Comparison of ENCODE assay signal across 8 mouse cellular contexts in genomic region chr10:81176466-81177271, GRCm38 (mm10). TPM values are rescaled to one million over a fixed set of nuclear protein-coding genes. Genes with fewer than 3 reads are reported as not detected.
DNase-seq lines count a peak whose midpoint lies in the region; ATAC-seq and TF ChIP-seq lines count a peak whose summit lies in the region.

TSS of gene Eef2 (plus strand) at chr10:81176631.

- ATAC-seq in kidney, embryonic 15.5 days (replicated peaks; ENCODE audit: low FRiP score) = peak; percentile 87
- peak; percentile 78 for ATAC-seq in limb, embryonic 15.5 days (ENCODE audit: insufficient number of reproducible peaks, low FRiP score, low TSS enrichment, low read depth)
- peak; percentile 77 for ATAC-seq in midbrain, postnatal 0 days (ENCODE audit: low FRiP score)

- peak; percentile 100 for TF ChIP-seq POLR2A in embryonic fibroblast, embryonic 13.5 days (IDR thresholded peaks at IDR 0.05; ENCODE audit: low read depth, low read length)

- H3K4me1 ChIP-seq in embryonic fibroblast, embryonic 13.5 days (ENCODE audit: control insufficient read depth, insufficient read depth, low read length) = peaks cover 11% of the 10 kb centered on the region
- H3K4me1 ChIP-seq in heart, embryonic 10.5 days = peaks cover 67% of the 10 kb centered on the region
- peaks cover 73% of the 10 kb centered on the region for H3K4me1 ChIP-seq in kidney, embryonic 15.5 days
- peaks cover 71% of the 10 kb centered on the region for H3K4me1 ChIP-seq in limb, embryonic 15.5 days
- no peaks in the 10 kb centered on the region for H3K4me1 ChIP-seq in midbrain, postnatal 0 days (ENCODE audit: insufficient read depth, low read length)

- TF ChIP-seq CTCF in C2C12 (IDR thresholded peaks at IDR 0.05; ENCODE audit: control insufficient read depth, insufficient read depth, insufficient read length) = no peak
- TF ChIP-seq CTCF in embryonic fibroblast, embryonic 13.5 days (IDR thresholded peaks at IDR 0.05; ENCODE audit: borderline replicate concordance, insufficient read depth, low read length) = no peak
- TF ChIP-seq CTCF in midbrain, postnatal 0 days (IDR thresholded peaks at IDR 0.05) = no peak

- H3ac ChIP-seq in C2C12 (ENCODE audit: control insufficient read depth, insufficient read length, low read depth) = peak within 1 kb of the TSS; percentile 99

- H3K36me3 ChIP-seq in C2C12 (ENCODE audit: control insufficient read depth, insufficient read depth) = peaks cover 47% of the 10 kb centered on the region
- H3K36me3 ChIP-seq in heart, embryonic 10.5 days = peaks cover 48% of the 10 kb centered on the region
- H3K36me3 ChIP-seq in kidney, embryonic 15.5 days = peaks cover 43% of the 10 kb centered on the region
- peaks cover 40% of the 10 kb centered on the region for H3K36me3 ChIP-seq in limb, embryonic 15.5 days
- peaks cover 35% of the 10 kb centered on the region for H3K36me3 ChIP-seq in midbrain, postnatal 0 days (ENCODE audit: insufficient read depth, low read length)

- peak within 1 kb of the TSS; percentile 74 for H3K27ac ChIP-seq in embryonic fibroblast, embryonic 13.5 days (ENCODE audit: insufficient read depth, low read length)
- H3K27ac ChIP-seq in heart, embryonic 10.5 days = peak within 1 kb of the TSS; percentile 99
- H3K27ac ChIP-seq in kidney, embryonic 15.5 days = peak within 1 kb of the TSS; percentile 92
- peak within 1 kb of the TSS; percentile 91 for H3K27ac ChIP-seq in limb, embryonic 15.5 days
- H3K27ac ChIP-seq in midbrain, postnatal 0 days (ENCODE audit: low read depth, low read length) = peak within 1 kb of the TSS; percentile 94

- H3K9me3 ChIP-seq in heart, embryonic 10.5 days = no peaks in the 10 kb centered on the region
- no peaks in the 10 kb centered on the region for H3K9me3 ChIP-seq in kidney, embryonic 15.5 days (replicated peaks)
- no peaks in the 10 kb centered on the region for H3K9me3 ChIP-seq in limb, embryonic 15.5 days
- H3K9me3 ChIP-seq in midbrain, postnatal 0 days (ENCODE audit: low read length) = no peaks in the 10 kb centered on the region

- under 1% methylated on average over 77 of the region's 77 CpGs for WGBS in heart, embryonic 10.5 days
- WGBS in kidney, embryonic 15.5 days = under 1% methylated on average over 77 of the region's 77 CpGs
- under 1% methylated on average over 77 of the region's 77 CpGs for WGBS in limb, embryonic 15.5 days
- WGBS in midbrain, postnatal 0 days = under 1% methylated on average over 76 of the region's 77 CpGs

- peak within 1 kb of the TSS; percentile 95 for H3K4me3 ChIP-seq in C2C12 (ENCODE audit: insufficient read depth, poor library complexity, severe bottlenecking)
- peak within 1 kb of the TSS; percentile 91 for H3K4me3 ChIP-seq in embryonic fibroblast, embryonic 13.5 days (ENCODE audit: insufficient read depth, low read length)
- peak within 1 kb of the TSS; percentile 99 for H3K4me3 ChIP-seq in heart, embryonic 10.5 days
- H3K4me3 ChIP-seq in kidney, embryonic 15.5 days (replicated peaks) = peak within 1 kb of the TSS; percentile 80
- H3K4me3 ChIP-seq in limb, embryonic 15.5 days = peak within 1 kb of the TSS; percentile 70
- H3K4me3 ChIP-seq in midbrain, postnatal 0 days (ENCODE audit: low read depth, low read length) = peak within 1 kb of the TSS; percentile 88

- H3K79me2 ChIP-seq in C2C12 (ENCODE audit: control insufficient read depth, insufficient read depth) = peaks cover 53% of the 10 kb centered on the region

- peaks cover 48% of the 10 kb centered on the region for H3K79me3 ChIP-seq in C2C12 (ENCODE audit: low read depth)

- H3K27me3 ChIP-seq in C2C12 (ENCODE audit: control insufficient read depth, insufficient read depth, insufficient read length) = no peaks in the 10 kb centered on the region
- H3K27me3 ChIP-seq in heart, embryonic 10.5 days (ENCODE audit: insufficient read depth, poor library complexity, severe bottlenecking) = no peaks in the 10 kb centered on the region
- H3K27me3 ChIP-seq in kidney, embryonic 15.5 days = no peaks in the 10 kb centered on the region
- no peaks in the 10 kb centered on the region for H3K27me3 ChIP-seq in limb, embryonic 15.5 days
- H3K27me3 ChIP-seq in midbrain, postnatal 0 days (ENCODE audit: insufficient read depth, low read length) = no peaks in the 10 kb centered on the region

- peak; percentile 99 for DNase-seq in brain, adult 2 months (ENCODE audit: low read depth, low spot score)
- DNase-seq in heart, embryonic 10.5 days (ENCODE audit: low spot score) = peak; percentile 98
- DNase-seq in midbrain, postnatal 0 days (ENCODE audit: low spot score) = peak; percentile 98
- peak; percentile 99 to 100 for DNase-seq in spleen, postnatal 10 days (ENCODE audit: low spot score in 2 of 2)

- H3K9ac ChIP-seq in kidney, embryonic 15.5 days = peak within 1 kb of the TSS; percentile 91
- peak within 1 kb of the TSS; percentile 71 for H3K9ac ChIP-seq in limb, embryonic 15.5 days
- H3K9ac ChIP-seq in midbrain, postnatal 0 days (replicated peaks; ENCODE audit: low read length, poor library complexity, severe bottlenecking) = peak within 1 kb of the TSS; percentile 94

- peak within 1 kb of the TSS; percentile 83 for H3K4me2 ChIP-seq in kidney, embryonic 15.5 days
- peak within 1 kb of the TSS; percentile 69 for H3K4me2 ChIP-seq in limb, embryonic 15.5 days
- peak within 1 kb of the TSS; percentile 60 for H3K4me2 ChIP-seq in midbrain, postnatal 0 days (ENCODE audit: low read depth, low read length, poor library complexity, severe bottlenecking)

TF ChIP-seq in C2C12, 6 proteins besides CTCF, POLR2A, EP300 and RAD21:
- TF ChIP-seq FOSL1 (IDR thresholded peaks at IDR 0.05; ENCODE audit: insufficient read depth, low read length, poor library complexity, severe bottlenecking) (no peak), MAX (IDR thresholded peaks at IDR 0.05) (peak; percentile 26), USF1 (IDR thresholded peaks at IDR 0.05; ENCODE audit: low read depth) (peak; percentile 98)
TF ChIP-seq in C2C12: peak in this region for 2.

RNA-seq across cellular contexts. Expression of gene Eef2, which starts in this region (rescaled TPM):
- 2,537 TPM for polyA plus RNA-seq in C2C12 (2012; fragmentation: generic; extraction: Trizol)
- 1,643 and 1,827 TPM in 2 replicates for polyA plus RNA-seq in embryonic fibroblast, embryonic 13.5 days (2011; ENCODE audit: insufficient read length, low read depth, missing spikeins)
- 447 and 460 TPM in 2 replicates for polyA plus RNA-seq in heart, embryonic 10.5 days (2016; fragmentation: Nextera tagmentation; extraction: Ambion mirVana)
- 563 and 597 TPM in 2 replicates for polyA plus RNA-seq in kidney, embryonic 15.5 days (2015; fragmentation: Nextera tagmentation; extraction: Ambion mirVana)
- polyA plus RNA-seq in limb, embryonic 15.5 days (2015; fragmentation: Nextera tagmentation; extraction: Ambion mirVana) = 564 and 615 TPM in 2 replicates
- total RNA-seq in midbrain, postnatal 0 days (2014; rRNA removed) = 2,062 and 2,304 TPM in 2 replicates
- polyA plus RNA-seq in midbrain, postnatal 0 days (2015; fragmentation: Nextera tagmentation; extraction: Ambion mirVana) = 440 and 459 TPM in 2 replicates

Comparison
In these comparisons a context has a peak if more than half of its experiments do, and no peak if none do; other contexts are left out.
1. Peak in every context shown above with its lines: DNase-seq, ATAC-seq, H3K4me3 ChIP-seq and H3K27ac ChIP-seq.